Mouse (Mus musculus) heart, adult 18-20 months (tissue): ENCODE data around the gene Nadsyn1. TPM values are rescaled to one million over a fixed set of nuclear protein-coding genes. Genes with fewer than 3 reads are reported as not detected.

Source experiments
- DNase-seq, 2 experiments: peaks; one replicate each; pipeline ENCODE4 v3.0.0; 2021 to 2022; ENCODE audit warnings: mixed read lengths in 1 of 2
- microRNA-seq, 2 experiments: library from miRNA; unstranded; fragments of <30 nt; microRNA quantifications; one replicate each; pipeline ENCODE4 v1.2.0; 2022
- total RNA-seq, 2 experiments: library from RNA; stranded (reverse); gene quantifications; 2 replicates each; pipeline ENCODE4 v1.2.3; 2021

The Nadsyn1 gene
- total RNA-seq, 2 experiments from 2014 or later = 5.0 to 5.5 TPM

- DNase-seq = peak; percentile 46 to 77
These were observed 68.5 kb downstream of the Nadsyn1 start for GRCm38 (mm10) chr7:143753990-143754715.

DNA sequence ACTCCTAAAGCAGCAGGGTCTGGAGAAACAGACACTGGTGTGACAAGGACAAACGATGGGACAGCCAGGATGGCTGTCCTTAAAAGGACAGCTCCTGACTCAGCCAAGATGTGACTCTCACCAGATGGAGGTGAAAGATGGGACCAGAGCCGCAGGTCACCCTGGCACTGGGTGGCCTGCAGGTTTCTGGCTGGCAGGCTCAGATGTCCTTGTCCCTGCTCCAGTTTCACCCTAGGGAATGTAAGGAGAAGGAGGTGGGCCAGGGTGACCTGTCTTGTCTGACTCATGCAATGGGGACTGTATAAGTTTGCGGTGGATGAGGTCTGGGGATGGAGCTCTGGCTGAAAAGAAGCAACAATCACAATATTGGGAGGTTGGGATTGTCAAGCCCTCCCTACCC, 70.0 kb downstream of the Nadsyn1 start:
- DNase-seq = no peak

- DNase-seq = no peak
These were observed 70.6 kb downstream of the Nadsyn1 start for GRCm38 (mm10) chr7:143752056-143752455.

DNA sequence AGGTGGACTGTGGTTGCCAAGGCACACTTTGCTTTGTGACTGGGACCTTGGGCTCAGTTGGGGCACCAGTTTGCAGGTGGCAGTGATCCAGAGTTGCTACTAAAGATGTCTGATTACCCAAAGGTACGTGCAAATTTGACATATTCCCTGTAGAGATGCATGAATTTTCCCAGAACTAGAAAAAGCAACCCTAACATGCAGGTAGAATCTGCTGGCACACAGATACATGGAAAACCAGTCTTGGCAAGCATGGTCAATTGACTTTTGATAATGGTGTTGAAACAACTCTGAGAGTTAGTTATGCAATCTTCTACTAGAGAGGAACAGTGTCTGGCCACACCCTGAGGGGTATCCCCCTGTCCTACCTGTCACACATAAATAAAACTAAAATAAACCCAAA, 71.3 kb downstream of the Nadsyn1 start:
- DNase-seq = no peak

DNA sequence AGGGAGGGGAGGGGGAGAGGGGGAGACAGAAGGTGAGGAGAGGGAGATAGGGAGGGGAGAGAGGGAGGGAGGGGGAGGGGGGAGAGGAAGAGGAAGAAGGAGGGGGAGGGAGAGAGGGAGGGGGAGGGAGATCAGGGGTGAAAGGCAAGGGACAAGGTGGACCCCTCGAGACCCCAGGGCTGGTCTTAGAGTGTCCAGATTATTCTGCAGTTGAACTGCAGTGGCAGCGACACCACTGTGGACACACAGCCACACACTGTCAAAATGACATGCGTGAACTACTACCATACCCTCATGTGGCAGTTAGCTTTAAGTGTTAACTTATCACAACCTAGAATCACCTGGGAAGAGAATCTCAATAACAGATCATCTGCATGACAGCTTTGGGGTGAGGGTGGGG, 73.6 kb downstream of the Nadsyn1 start:
- no peak for DNase-seq

DNA sequence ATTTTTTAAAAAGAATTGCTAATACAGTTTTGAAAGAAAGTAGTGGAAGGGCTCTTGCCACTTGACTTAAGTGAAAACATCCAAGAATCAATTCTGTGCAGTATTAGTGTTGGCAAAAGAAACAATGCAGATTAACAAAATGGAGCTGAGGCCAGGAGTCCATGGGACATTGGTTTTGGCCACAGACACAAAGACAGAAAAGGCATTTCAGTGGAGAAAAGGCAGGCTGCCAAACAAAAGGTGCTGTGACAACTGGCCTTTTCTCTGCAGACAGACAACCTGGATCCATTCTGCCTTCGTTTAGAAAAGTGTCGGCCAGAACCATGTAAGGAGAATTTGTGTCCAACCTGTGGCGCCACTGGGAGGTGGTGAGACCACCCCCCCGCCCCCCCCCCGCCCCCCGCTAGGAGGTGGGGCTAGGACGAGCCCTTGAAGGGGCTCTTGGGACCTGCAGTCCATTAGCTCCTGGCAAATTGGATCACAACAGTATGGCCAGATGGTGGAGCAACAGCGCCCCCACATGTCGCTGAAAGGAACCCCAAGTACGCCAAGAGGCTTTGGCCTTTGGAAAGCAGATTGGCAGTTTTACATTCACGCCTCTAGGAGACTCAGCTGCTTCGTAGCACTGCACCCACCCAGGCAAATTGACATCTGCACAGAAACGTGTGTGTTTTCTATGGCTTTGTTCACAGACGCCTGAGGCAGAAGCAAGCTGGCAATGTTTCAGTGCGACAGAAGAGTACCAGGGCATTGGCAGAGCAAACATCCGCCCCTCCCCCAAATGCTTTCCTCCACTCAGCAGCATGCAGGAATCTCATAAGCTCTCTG, 74.4 kb downstream of the Nadsyn1 start:
- peak; percentile 88 to 95 for DNase-seq

Small RNA genes within 50 kb of the gene (microRNA-seq; reads per million reads assigned to microRNA genes)
- gene Gm22064 = 0 reads per million in 2 experiments

Other genes with a start within 250 kb of the Nadsyn1 start
- 10 to 100 TPM; 20.4 to 20.6 TPM for gene Cars, start 222.8 kb downstream of the Nadsyn1 start, total RNA-seq
- gene Tnfrsf26, start 194.1 kb downstream of the Nadsyn1 start, total RNA-seq = under 1 TPM; 0.50 to 0.80 TPM
- 1 to 10 TPM; 2.7 to 3.3 TPM for gene Tnfrsf22, start 173.2 kb downstream of the Nadsyn1 start, total RNA-seq
- gene Tnfrsf23, start 137.0 kb downstream of the Nadsyn1 start, total RNA-seq = 1 to 10 TPM; 3.2 to 5.1 TPM
- 10 to 100 TPM; 16.6 to 17.6 TPM for gene Osbpl5, start 65.9 kb downstream of the Nadsyn1 start, total RNA-seq
- under 1 TPM in 1 of 2 experiments, not detected in 1; 0.36 TPM for gene Mrgprg, start 55.9 kb downstream of the Nadsyn1 start, total RNA-seq
- gene Mrgpre, start 38.3 kb downstream of the Nadsyn1 start, total RNA-seq = 1 to 10 TPM; 1.6 to 2.0 TPM
- gene Dhcr7, start 296 bp upstream of the Nadsyn1 start, total RNA-seq = 1 to 10 TPM; 6.3 to 8.5 TPM
- gene Gm498, start 44.0 kb upstream of the Nadsyn1 start, total RNA-seq = not detected
- under 1 TPM; 0.20 to 0.41 TPM for gene Shank2, start 179.1 kb upstream of the Nadsyn1 start, total RNA-seq